Mouse (Mus musculus): ENCODE measurements around the gene Sds.

Gene Sds

DNA sequence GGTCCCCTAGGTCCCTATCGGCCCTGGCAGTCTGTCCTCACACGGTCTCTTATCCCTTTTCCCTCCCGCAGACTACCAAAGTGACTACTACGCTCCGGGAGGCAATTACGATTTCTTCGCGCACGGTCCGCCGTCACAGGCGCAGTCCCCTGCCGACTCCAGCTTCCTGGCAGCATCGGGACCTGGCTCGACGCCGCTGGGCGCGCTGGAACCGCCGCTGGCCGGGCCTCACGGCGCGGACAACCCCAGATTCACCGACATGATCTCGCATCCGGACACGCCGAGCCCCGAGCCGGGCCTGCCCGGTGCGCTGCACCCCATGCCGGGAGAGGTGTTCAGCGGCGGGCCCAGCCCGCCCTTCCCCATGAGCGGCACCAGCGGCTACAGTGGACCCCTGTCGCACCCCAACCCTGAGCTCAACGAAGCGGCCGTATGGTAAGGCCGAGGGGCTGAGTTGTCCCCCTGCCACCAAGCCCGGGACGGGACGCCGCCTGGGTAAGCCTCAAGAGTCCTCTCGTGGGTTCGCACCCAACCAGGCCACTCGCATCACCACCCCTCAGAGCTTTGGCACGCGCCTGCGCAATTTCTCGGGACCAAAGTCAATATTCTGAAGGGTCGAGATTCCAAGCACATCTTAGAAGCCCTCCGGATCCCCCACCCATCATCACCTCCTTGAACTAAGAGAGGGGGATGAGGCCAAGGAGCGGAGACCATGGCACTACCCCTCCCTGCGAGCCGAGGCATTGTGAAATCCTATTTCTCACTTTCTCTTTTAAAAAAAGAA, 36.2 kb upstream of the Sds start:
- no peak for ATAC-seq (ENCODE audit: insufficient number of reproducible peaks, low FRiP score, low TSS enrichment)

DNA sequence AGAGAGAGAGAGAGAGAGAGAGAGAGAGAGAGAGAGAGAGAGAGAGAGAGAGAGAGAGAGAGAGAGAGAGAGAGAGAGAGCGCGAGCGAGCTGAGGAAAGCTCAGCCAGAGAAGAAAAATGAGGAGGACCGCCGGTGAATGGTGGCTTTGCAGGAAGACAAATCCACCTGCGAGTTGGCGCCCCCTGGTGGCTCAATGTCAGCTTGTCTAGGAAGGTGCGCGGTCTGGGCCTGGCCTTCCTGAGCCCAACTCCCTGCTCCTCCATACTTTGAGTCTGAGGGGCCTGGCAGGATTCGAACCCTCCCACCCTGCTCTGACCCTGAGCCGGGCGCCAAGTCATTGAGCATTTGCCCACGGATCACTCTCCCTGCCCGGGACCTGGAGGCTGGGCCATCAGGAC, 35.6 kb upstream of the Sds start:
- ATAC-seq (ENCODE audit: insufficient number of reproducible peaks, low FRiP score, low TSS enrichment) = peak; percentile 71; the same call in 1 of the 2 replicates

- no peak for ATAC-seq (ENCODE audit: insufficient number of reproducible peaks, low FRiP score, low TSS enrichment)
These were observed 29.0 kb upstream of the Sds start for GRCm38 (mm10) chr5:120447305-120447704.

- no peak for ATAC-seq (ENCODE audit: insufficient number of reproducible peaks, low FRiP score, low TSS enrichment)
These were observed 21.5 kb upstream of the Sds start for GRCm38 (mm10) chr5:120454756-120455337.

DNA sequence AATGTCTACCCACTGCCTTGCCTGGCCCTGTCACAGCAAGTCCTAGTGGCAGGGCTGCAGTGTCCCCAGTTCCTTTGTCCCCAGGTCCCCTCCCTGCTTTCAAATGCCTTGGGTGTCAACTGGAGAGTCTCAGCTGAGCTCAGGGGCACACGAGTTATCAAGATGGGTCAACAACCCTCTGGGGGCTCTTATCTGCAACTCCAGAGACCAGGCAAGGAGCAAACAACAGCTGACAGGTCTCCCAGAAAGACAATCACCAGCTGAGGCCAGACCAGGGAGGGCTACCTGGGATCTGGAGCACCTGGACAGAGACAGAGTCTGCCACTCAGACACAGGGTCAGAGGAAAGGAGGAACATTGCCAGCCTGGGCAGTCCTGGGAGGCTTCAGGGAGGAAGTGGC, 20.1 kb upstream of the Sds start:
- no peak for ATAC-seq (ENCODE audit: insufficient number of reproducible peaks, low FRiP score, low TSS enrichment)

DNA sequence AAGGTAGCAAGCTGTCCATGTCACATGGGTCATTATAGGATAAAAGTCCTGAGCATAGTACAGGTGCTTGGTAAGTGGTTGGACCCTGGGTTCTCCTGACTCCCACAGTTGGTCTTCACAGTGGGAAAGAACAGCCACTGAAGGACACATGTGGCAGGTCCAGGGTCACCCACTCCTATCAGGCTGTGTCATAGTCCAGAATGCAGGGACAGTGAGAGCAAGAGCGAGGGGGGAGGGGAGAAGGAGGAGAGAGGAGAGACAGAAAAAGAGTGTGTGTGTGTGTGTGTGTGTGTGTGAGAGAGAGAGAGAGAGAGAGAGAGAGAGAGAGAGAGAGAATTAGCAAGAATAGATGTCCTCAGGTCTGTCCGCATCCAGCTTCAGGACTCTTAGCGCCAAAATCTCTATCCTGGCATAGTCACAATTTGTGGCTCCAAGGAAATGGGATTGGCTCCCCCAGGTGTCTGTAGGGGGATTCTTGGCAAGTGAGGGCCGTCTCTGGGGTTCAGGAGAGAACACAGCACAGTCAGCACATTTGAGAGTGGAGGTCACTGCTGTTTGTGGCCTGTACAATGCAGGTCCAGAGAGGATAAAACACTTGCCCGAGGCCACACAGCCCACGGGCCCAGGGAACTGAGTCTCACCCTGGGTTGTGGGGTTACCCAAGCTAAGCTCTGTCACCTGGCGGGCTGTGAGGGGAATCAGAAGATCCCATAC, 19.3 kb upstream of the Sds start:
- ATAC-seq (ENCODE audit: insufficient number of reproducible peaks, low FRiP score, low TSS enrichment) = no peak

- no peak; the same call in 1 of the 2 replicates for ATAC-seq (ENCODE audit: insufficient number of reproducible peaks, low FRiP score, low TSS enrichment)
These were observed 18.7 kb upstream of the Sds start for GRCm38 (mm10) chr5:120457628-120458027.

- no peak for ATAC-seq (ENCODE audit: insufficient number of reproducible peaks, low FRiP score, low TSS enrichment)
These were observed 17.2 kb upstream of the Sds start for GRCm38 (mm10) chr5:120459133-120459532.

GRCm38 (mm10) chr5:120461902-120462301, 14.4 kb upstream of the Sds start:
- ATAC-seq (ENCODE audit: insufficient number of reproducible peaks, low FRiP score, low TSS enrichment) = no peak

- ATAC-seq (ENCODE audit: insufficient number of reproducible peaks, low FRiP score, low TSS enrichment) = no peak
These were observed 12.0 kb upstream of the Sds start for GRCm38 (mm10) chr5:120464321-120464720.

DNA sequence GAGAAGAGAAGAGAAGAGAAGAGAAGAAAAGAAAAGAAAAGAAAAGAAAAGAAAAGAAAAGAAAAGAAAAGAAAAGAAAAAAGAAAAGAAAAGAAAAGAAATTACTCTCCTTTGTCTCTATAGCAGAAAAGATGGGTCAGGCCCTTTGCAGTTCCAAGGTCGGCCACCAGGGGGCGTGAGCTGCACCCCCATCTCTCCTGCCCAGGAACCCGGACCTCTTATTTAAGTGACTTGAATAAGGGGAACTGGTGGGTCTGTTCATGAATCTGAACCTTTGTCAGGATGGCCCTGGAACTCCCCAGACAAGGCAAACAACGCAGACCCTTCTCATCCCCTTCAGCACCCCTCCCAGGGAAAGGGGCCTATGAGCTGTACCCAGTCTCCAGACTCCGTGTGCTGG, 11.3 kb upstream of the Sds start:
- ATAC-seq (ENCODE audit: insufficient number of reproducible peaks, low FRiP score, low TSS enrichment) = no peak

GRCm38 (mm10) chr5:120465860-120466259, 10.5 kb upstream of the Sds start:
- no peak for ATAC-seq (ENCODE audit: insufficient number of reproducible peaks, low FRiP score, low TSS enrichment)

DNA sequence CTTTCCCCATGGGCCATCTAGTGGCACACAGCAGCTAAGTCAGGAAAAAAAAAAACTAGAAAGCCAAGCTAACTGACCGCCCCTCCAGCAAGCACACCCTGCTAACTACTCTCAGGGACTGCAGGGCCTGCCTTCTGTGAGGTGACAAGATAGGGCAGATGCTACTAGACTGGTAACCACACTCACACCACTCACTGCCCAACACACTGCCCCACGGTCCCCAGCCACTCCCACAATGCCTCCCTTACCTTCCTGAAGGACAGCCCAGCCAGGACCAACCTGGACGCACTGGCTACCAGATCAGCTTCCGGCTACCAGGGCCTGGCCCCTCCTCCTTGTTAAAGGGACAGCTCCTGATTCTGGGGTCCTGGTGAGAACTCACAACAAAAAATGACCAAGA, 9.3 kb upstream of the Sds start:
- no peak for ATAC-seq (ENCODE audit: insufficient number of reproducible peaks, low FRiP score, low TSS enrichment)

DNA sequence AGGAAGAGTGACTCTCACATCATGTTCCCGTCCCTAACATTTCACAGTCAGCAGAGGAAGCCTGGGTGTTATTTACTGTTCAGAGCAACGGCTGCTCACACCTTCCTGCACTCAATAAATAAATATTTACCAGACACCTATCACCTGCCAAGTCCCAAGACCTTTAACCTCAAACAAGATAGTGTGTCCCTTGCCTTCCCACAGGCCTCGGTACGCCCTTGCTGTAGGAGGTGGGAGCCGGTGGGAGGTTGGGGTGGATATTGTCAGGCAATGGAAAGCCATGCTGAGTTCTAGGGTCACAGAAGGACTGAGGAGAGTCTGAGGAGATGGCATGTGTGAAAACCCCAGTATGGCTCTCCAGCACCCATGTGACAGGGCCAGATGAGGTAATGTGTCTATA, 8.0 kb upstream of the Sds start:
- ATAC-seq (ENCODE audit: insufficient number of reproducible peaks, low FRiP score, low TSS enrichment) = no peak

DNA sequence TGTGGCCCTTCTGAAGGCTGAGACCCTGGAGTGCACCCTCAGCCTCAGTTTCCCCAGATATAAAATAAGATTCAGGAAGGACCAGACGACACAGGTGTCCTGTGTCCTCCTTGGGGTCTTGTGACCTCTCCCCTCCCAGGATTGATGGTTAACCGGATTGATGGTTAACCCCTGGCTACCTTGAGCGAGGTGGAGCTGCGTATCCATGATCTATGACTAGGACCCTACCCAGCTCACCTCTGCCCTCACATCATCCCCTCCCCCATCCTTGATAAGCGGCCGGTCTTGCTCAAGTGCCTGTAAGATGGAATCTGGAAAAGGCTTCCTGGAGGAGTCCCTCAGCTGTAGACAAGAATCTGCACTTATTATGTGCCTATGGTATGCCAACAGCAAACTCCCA, 7.5 kb upstream of the Sds start:
- ATAC-seq (ENCODE audit: insufficient number of reproducible peaks, low FRiP score, low TSS enrichment) = no peak

- no peak for ATAC-seq (ENCODE audit: insufficient number of reproducible peaks, low FRiP score, low TSS enrichment)
These were observed 4.8 kb upstream of the Sds start for GRCm38 (mm10) chr5:120471538-120471937.

GRCm38 (mm10) chr5:120472770-120473169, 3.6 kb upstream of the Sds start, which contains the start of gene Sdsl:
Gene Sdsl, minus strand, starts transcription at chr5:120472810.
- ATAC-seq (ENCODE audit: insufficient number of reproducible peaks, low FRiP score, low TSS enrichment) = no peak

GRCm38 (mm10) chr5:120473361-120473760, 3.0 kb upstream of the Sds start:
- no peak for ATAC-seq (ENCODE audit: insufficient number of reproducible peaks, low FRiP score, low TSS enrichment)

DNA sequence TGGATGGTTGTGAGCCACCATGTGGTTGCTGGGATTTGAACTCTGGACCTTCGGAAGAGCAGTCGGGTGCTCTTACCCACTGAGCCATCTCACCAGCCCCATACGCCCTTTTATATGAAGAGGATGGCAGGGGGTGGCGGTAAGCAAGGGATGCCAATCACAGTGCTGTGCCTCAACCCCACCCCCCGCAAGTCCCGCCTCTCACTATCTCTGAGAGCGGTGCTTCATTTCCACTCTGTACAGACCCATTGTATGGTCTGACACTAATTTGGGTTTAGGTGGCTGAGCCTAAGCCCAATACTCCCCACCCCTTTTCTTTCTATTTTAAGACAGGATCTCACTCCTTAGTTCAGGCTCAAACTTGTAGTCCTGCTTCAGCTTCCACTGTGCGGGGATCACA, 465 bp upstream of the Sds start:
- ATAC-seq (ENCODE audit: insufficient number of reproducible peaks, low FRiP score, low TSS enrichment) = no peak

- no peak for ATAC-seq (ENCODE audit: insufficient number of reproducible peaks, low FRiP score, low TSS enrichment)
These were observed 1.7 kb downstream of the Sds start for GRCm38 (mm10) chr5:120477993-120478392.

GRCm38 (mm10) chr5:120479538-120479937, 3.2 kb downstream of the Sds start:
- ATAC-seq (ENCODE audit: insufficient number of reproducible peaks, low FRiP score, low TSS enrichment) = no peak

Measured in cerebellum, adult (tissue).